Mouse (Mus musculus): Measurements from ENCODE around the gene 4833423E24Rik. TPM values are rescaled to one million over a fixed set of nuclear protein-coding genes. Genes with fewer than 3 reads are reported as not detected.

The 4833423E24Rik gene
- polyA plus RNA-seq (2014; fragmentation: Illumina TruSeq; extraction: RNeasy Lipid Tissue Mini Kit (QIAGEN cat#74804); ENCODE audit: low replicate concordance) = 0.22 TPM

GRCm38 (mm10) chr2:85518879-85519278 lies at the start of gene 4833423E24Rik:
TSS of gene 4833423E24Rik (minus strand) at chr2:85519024.

GRCm38 (mm10) chr2:85443539-85443938 lies 75.3 kb downstream of the 4833423E24Rik start, which contains the start of gene Olfr995:
TSS of gene Olfr995 (minus strand) at chr2:85443639.

GRCm38 (mm10) chr2:85436351-85436750 lies 82.5 kb downstream of the 4833423E24Rik start, which contains the start of gene Olfr994:
TSS of gene Olfr994 (minus strand) at chr2:85436451.

Other genes starting within 250 kb of the 4833423E24Rik start
- gene Olfr987, start 179.7 kb downstream of the 4833423E24Rik start, polyA plus RNA-seq (2014; fragmentation: Illumina TruSeq; extraction: RNeasy Lipid Tissue Mini Kit (QIAGEN cat#74804); ENCODE audit: low replicate concordance) = not detected
- gene Olfr988, start 155.8 kb downstream of the 4833423E24Rik start, polyA plus RNA-seq (2014; fragmentation: Illumina TruSeq; extraction: RNeasy Lipid Tissue Mini Kit (QIAGEN cat#74804); ENCODE audit: low replicate concordance) = not detected
- not detected for gene Olfr992, start 109.6 kb downstream of the 4833423E24Rik start, polyA plus RNA-seq (2014; fragmentation: Illumina TruSeq; extraction: RNeasy Lipid Tissue Mini Kit (QIAGEN cat#74804); ENCODE audit: low replicate concordance)
- not detected for gene Olfr993, start 104.1 kb downstream of the 4833423E24Rik start, polyA plus RNA-seq (2014; fragmentation: Illumina TruSeq; extraction: RNeasy Lipid Tissue Mini Kit (QIAGEN cat#74804); ENCODE audit: low replicate concordance)
- gene Olfr994, start 82.6 kb downstream of the 4833423E24Rik start, polyA plus RNA-seq (2014; fragmentation: Illumina TruSeq; extraction: RNeasy Lipid Tissue Mini Kit (QIAGEN cat#74804); ENCODE audit: low replicate concordance) = not detected
- not detected for gene Olfr995, start 75.4 kb downstream of the 4833423E24Rik start, polyA plus RNA-seq (2014; fragmentation: Illumina TruSeq; extraction: RNeasy Lipid Tissue Mini Kit (QIAGEN cat#74804); ENCODE audit: low replicate concordance)
- gene Olfr996, start 60.2 kb upstream of the 4833423E24Rik start, polyA plus RNA-seq (2014; fragmentation: Illumina TruSeq; extraction: RNeasy Lipid Tissue Mini Kit (QIAGEN cat#74804); ENCODE audit: low replicate concordance) = not detected
- gene Olfr998, start 69.9 kb upstream of the 4833423E24Rik start, polyA plus RNA-seq (2014; fragmentation: Illumina TruSeq; extraction: RNeasy Lipid Tissue Mini Kit (QIAGEN cat#74804); ENCODE audit: low replicate concordance) = not detected
- gene Olfr1000, start 92.9 kb upstream of the 4833423E24Rik start, polyA plus RNA-seq (2014; fragmentation: Illumina TruSeq; extraction: RNeasy Lipid Tissue Mini Kit (QIAGEN cat#74804); ENCODE audit: low replicate concordance) = not detected
- gene Olfr1002, start 131.7 kb upstream of the 4833423E24Rik start, polyA plus RNA-seq (2014; fragmentation: Illumina TruSeq; extraction: RNeasy Lipid Tissue Mini Kit (QIAGEN cat#74804); ENCODE audit: low replicate concordance) = not detected
- not detected for gene Olfr154, start 145.4 kb upstream of the 4833423E24Rik start, polyA plus RNA-seq (2014; fragmentation: Illumina TruSeq; extraction: RNeasy Lipid Tissue Mini Kit (QIAGEN cat#74804); ENCODE audit: low replicate concordance)
- not detected for gene Olfr1006, start 159.7 kb upstream of the 4833423E24Rik start, polyA plus RNA-seq (2014; fragmentation: Illumina TruSeq; extraction: RNeasy Lipid Tissue Mini Kit (QIAGEN cat#74804); ENCODE audit: low replicate concordance)
- not detected for gene Olfr1008, start 170.4 kb upstream of the 4833423E24Rik start, polyA plus RNA-seq (2014; fragmentation: Illumina TruSeq; extraction: RNeasy Lipid Tissue Mini Kit (QIAGEN cat#74804); ENCODE audit: low replicate concordance)
- gene Olfr1009, start 196.4 kb upstream of the 4833423E24Rik start, polyA plus RNA-seq (2014; fragmentation: Illumina TruSeq; extraction: RNeasy Lipid Tissue Mini Kit (QIAGEN cat#74804); ENCODE audit: low replicate concordance) = not detected
- not detected for gene Olfr1012, start 243.7 kb upstream of the 4833423E24Rik start, polyA plus RNA-seq (2014; fragmentation: Illumina TruSeq; extraction: RNeasy Lipid Tissue Mini Kit (QIAGEN cat#74804); ENCODE audit: low replicate concordance)
- not detected for gene Olfr1013, start 248.1 kb upstream of the 4833423E24Rik start, polyA plus RNA-seq (2014; fragmentation: Illumina TruSeq; extraction: RNeasy Lipid Tissue Mini Kit (QIAGEN cat#74804); ENCODE audit: low replicate concordance)

Measured in small intestine, adult 10 weeks (tissue).